Mouse (Mus musculus) lung, adult 2 months (tissue): ENCODE measurements at regions not wholly inside any gene's neighbourhood (a gene's known extent, or its start where the extent isn't known, plus 50 kb on each side); places are given as distances from the start of the nearest gene placed in this dataset.

Experiments used
- CTCF ChIP-seq: fragments of 200-500 bp; IDR thresholded peaks from 2 replicates; pipeline ENCODE4 v1.5.1; 2011; ENCODE audit warnings: mild to moderate bottlenecking, low read length, control low read depth; ENCODE audit not compliant: insufficient read depth
- POLR2A ChIP-seq: fragments of 200-500 bp; IDR thresholded peaks from 2 replicates; pipeline ENCODE4 v1.6.1; 2011; ENCODE audit warnings: low read depth, mild to moderate bottlenecking, control low read depth, low read length, borderline replicate concordance; ENCODE audit errors: extremely low read depth

DNA sequence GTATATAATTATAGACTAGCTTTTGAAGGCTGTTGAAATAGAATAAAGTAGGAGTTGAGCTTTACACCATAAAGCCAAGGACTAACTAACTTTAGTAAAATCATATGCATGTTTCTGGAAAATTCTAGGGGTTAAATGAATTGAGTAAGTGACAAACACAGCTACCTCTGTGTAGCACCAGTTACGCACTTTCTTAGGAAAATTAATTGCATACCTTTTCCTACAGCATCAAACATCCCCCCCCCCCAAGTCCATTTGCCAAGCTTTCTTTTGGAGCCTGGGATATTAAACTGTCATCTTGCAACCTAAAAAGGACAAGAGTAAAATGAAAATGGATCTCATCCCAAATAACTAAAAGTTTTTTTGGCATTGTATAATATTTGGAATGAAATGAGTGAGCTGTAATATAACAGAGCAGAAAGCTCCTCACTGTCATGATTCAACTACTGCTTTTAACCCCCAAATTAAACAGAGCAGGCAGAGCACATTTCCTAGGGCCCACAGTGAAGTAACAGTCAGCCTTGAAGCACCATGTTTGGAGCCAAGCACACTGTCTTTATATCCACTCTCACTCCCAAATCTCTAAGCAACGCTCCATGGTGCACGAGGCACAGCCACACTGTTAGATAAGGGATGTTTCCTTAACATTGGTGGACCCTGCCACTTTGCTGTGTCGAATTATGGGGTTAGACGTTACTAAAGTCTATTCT, 210.9 kb upstream of the Rgmb start:
- TF ChIP-seq POLR2A (no peak), CTCF (no peak)
